Mouse (Mus musculus) spleen, postnatal 14 days (tissue): ENCODE results near the gene Hist1h2an.
A peak's percentile ranks its signal among the peaks of the same experiment; 100 is the strongest.

ENCODE experiments used
- DNase-seq, 2 experiments: peaks; one replicate each; pipeline ENCODE4 v3.0.0; 2021 to 2022; ENCODE audit warnings: low spot score in 2 of 2

The Hist1h2an gene

GRCm38 (mm10) chr13:21783255-21783617 is 3.8 kb downstream of the Hist1h2an start, which contains the start of gene Hist1h3i:
Gene Hist1h3i, minus strand, starts transcription at chr13:21783370.
- DNase-seq: peak; percentile 39 to 59

GRCm38 (mm10) chr13:21782361-21783254 is 4.4 kb downstream of the Hist1h2an start:
- peak; percentile 25 to 35 for DNase-seq

GRCm38 (mm10) chr13:21781639-21782038 is 5.4 kb downstream of the Hist1h2an start:
- DNase-seq: no peak

GRCm38 (mm10) chr13:21781021-21781555 is 5.9 kb downstream of the Hist1h2an start:
- no peak for DNase-seq

GRCm38 (mm10) chr13:21779767-21780731 is 7.0 kb downstream of the Hist1h2an start, which contains the start of gene Hist1h1b:
Gene Hist1h1b, minus strand, starts transcription at chr13:21780625.
- DNase-seq: peak; percentile 77 to 79

GRCm38 (mm10) chr13:21778814-21779766 is 7.9 kb downstream of the Hist1h2an start:
- DNase-seq: peak; percentile 55 to 69

- DNase-seq: no peak
These were observed 31.3 kb downstream of the Hist1h2an start for GRCm38 (mm10) chr13:21755707-21756106.

- peak in 1 of 2 experiments; percentile 50 for DNase-seq
These were observed 32.6 kb downstream of the Hist1h2an start for GRCm38 (mm10) chr13:21754294-21755001.

- peak; percentile 62 to 70 for DNase-seq
These were observed 33.3 kb downstream of the Hist1h2an start, which contains the start of the genes Hist1h2ak and Hist1h2bn for GRCm38 (mm10) chr13:21753524-21754285. Gene Hist1h2ak, minus strand, starts transcription at chr13:21753827. Gene Hist1h2bn, plus strand, starts transcription at chr13:21754123.

- DNase-seq: no peak
These were observed 33.9 kb downstream of the Hist1h2an start for GRCm38 (mm10) chr13:21753051-21753523.

- no peak for DNase-seq
These were observed 34.7 kb downstream of the Hist1h2an start for GRCm38 (mm10) chr13:21752356-21752755.

- no peak for DNase-seq
These were observed 35.2 kb downstream of the Hist1h2an start for GRCm38 (mm10) chr13:21751827-21752226.

GRCm38 (mm10) chr13:21751417-21751816 is 35.6 kb downstream of the Hist1h2an start:
- no peak for DNase-seq

- peak; percentile 90 to 96 for DNase-seq
These were observed 36.6 kb downstream of the Hist1h2an start, which contains the start of gene Hist1h4k for GRCm38 (mm10) chr13:21750159-21751017. Gene Hist1h4k, minus strand, starts transcription at chr13:21750505.

GRCm38 (mm10) chr13:21749387-21750158 is 37.4 kb downstream of the Hist1h2an start:
- no peak for DNase-seq

- DNase-seq: no peak
These were observed 42.0 kb downstream of the Hist1h2an start for GRCm38 (mm10) chr13:21745006-21745405.
